Mouse (Mus musculus) kidney, embryonic 15.5 days (tissue): ENCODE measurements around the gene Mon1b. TPM values are rescaled to one million over a fixed set of nuclear protein-coding genes. Genes with fewer than 3 reads are reported as not detected.

Experiments used
- ATAC-seq: fragments of 200-750 bp; cut with Nextera tagmentation; replicated peaks from 2 replicates; pipeline ENCODE4 v1.8.0; 2017; ENCODE audit warnings: moderate TSS enrichment; ENCODE audit not compliant: low FRiP score
- H3K27ac ChIP-seq: fragments of 300-500 bp; sonication (generic); 2 replicates; pipeline ENCODE4 v1.5.1; 2015; ENCODE audit warnings: mild to moderate bottlenecking, inconsistent platforms
- H3K27me3 ChIP-seq: fragments of 300-500 bp; sonication (generic); 2 replicates; pipeline ENCODE4 v1.6.1; 2015; ENCODE audit warnings: inconsistent platforms
- H3K36me3 ChIP-seq: fragments of 300-500 bp; sonication (generic); 2 replicates; pipeline ENCODE4 v1.6.1; 2015; ENCODE audit warnings: inconsistent platforms
- H3K4me1 ChIP-seq: fragments of 300-500 bp; sonication (generic); 2 replicates; pipeline ENCODE4 v1.6.1; 2015; ENCODE audit warnings: inconsistent platforms
- H3K4me2 ChIP-seq: fragments of 300-500 bp; sonication (generic); 2 replicates; pipeline ENCODE4 v1.6.1; 2015; ENCODE audit warnings: moderate library complexity, mild to moderate bottlenecking, inconsistent platforms
- H3K4me3 ChIP-seq: fragments of 300-500 bp; sonication (generic); replicated peaks from 2 replicates; pipeline ENCODE4 v1.5.1; 2015; ENCODE audit warnings: mild to moderate bottlenecking, inconsistent platforms
- H3K9ac ChIP-seq: fragments of 300-500 bp; sonication (generic); 2 replicates; pipeline ENCODE4 v1.6.1; 2015; ENCODE audit warnings: mild to moderate bottlenecking, inconsistent platforms
- H3K9me3 ChIP-seq: fragments of 300-500 bp; sonication (generic); replicated peaks from 2 replicates; pipeline ENCODE4 v1.6.1; 2016; ENCODE audit warnings: inconsistent platforms
- WGBS: fragments of 180-500 bp; shearing (Covaris S2); methylation state at CpG from one replicate; pipeline ENCODE4 v1.1.7; 2015; ENCODE audit warnings: mixed read lengths; 5-methylcytosine and 5-hydroxymethylcytosine counted together
- polyA plus RNA-seq: library from polyadenylated mRNA; unstranded; fragments of >200 nt; fragmentation: Nextera tagmentation; extraction: Ambion mirVana; gene quantifications from 2 replicates; pipeline ENCODE4 v1.2.1, GENCODE M21; 2015

The Mon1b gene
- 7.9 and 8.4 TPM in 2 replicates for polyA plus RNA-seq

- Histone ChIP-seq H3K9me3 (no peaks in the 10 kb centered on the region), H3K4me2 (peak within 1 kb of the TSS; percentile 96), H3K27ac (peak within 1 kb of the TSS; percentile 98), H3K4me3 (peak within 1 kb of the TSS; percentile 94), H3K27me3 (no peaks in the 10 kb centered on the region), H3K36me3 (peaks cover 24% of the 10 kb centered on the region), H3K9ac (peak within 1 kb of the TSS; percentile 72), H3K4me1 (peaks cover 18% of the 10 kb centered on the region)
- under 1% methylated on average over 42 of the region's 42 CpGs for WGBS
- ATAC-seq: peak; percentile 98
These were observed at the start of gene Mon1b for GRCm38 (mm10) chr8:113634670-113635591. TSS of gene Mon1b (plus strand) at chr8:113635587.

GRCm38 (mm10) chr8:113598401-113598800 lies 37.0 kb upstream of the Mon1b start:
- ATAC-seq: no peak
- H3K9ac ChIP-seq: no peak overlapping the region
- no peak overlapping the region for H3K27ac ChIP-seq
- H3K27me3 ChIP-seq: no peaks in the 10 kb centered on the region
- no peaks in the 10 kb centered on the region for H3K9me3 ChIP-seq
- no peak overlapping the region for H3K4me3 ChIP-seq
- no peak overlapping the region for H3K4me2 ChIP-seq
- no peaks in the 10 kb centered on the region for H3K36me3 ChIP-seq
- no peaks in the 10 kb centered on the region for H3K4me1 ChIP-seq
- WGBS: 45% methylated on average over 3 of the region's 3 CpGs

GRCm38 (mm10) chr8:113632634-113633033 lies 2.8 kb upstream of the Mon1b start:
- Histone ChIP-seq H3K9ac (no peak overlapping the region), H3K4me2 (no peak overlapping the region), H3K4me1 (peaks cover 18% of the 10 kb centered on the region), H3K4me3 (no peak overlapping the region), H3K36me3 (0 out of 2 replicates have a peak, but pooled peaks cover 1% of the 10 kb centered on the region), H3K9me3 (no peaks in the 10 kb centered on the region), H3K27ac (no peak overlapping the region), H3K27me3 (0 out of 2 replicates have a peak, but pooled peaks cover 4% of the 10 kb centered on the region)
- WGBS: 12% methylated on average over 3 of the region's 3 CpGs
- ATAC-seq: no peak

- Histone ChIP-seq H3K27me3 (no peaks in the 10 kb centered on the region), H3K9ac (peak overlapping the region; percentile 37; the same call in 1 of the 2 replicates), H3K27ac (no peak overlapping the region), H3K36me3 (peaks cover 16% of the 10 kb centered on the region), H3K9me3 (no peaks in the 10 kb centered on the region), H3K4me3 (peak overlapping the region; percentile 94), H3K4me1 (peaks cover 18% of the 10 kb centered on the region), H3K4me2 (peak overlapping the region; percentile 96)
- no peak for ATAC-seq
- WGBS: 26% methylated on average over 12 of the region's 12 CpGs
These were observed 1.2 kb upstream of the Mon1b start for GRCm38 (mm10) chr8:113634161-113634560.

GRCm38 (mm10) chr8:113635592-113636279 lies 349 bp downstream of the Mon1b start:
- H3K4me2 ChIP-seq: peak overlapping the region; percentile 96
- peaks cover 18% of the 10 kb centered on the region for H3K4me1 ChIP-seq
- H3K27me3 ChIP-seq: no peaks in the 10 kb centered on the region
- under 1% methylated on average over 44 of the region's 44 CpGs for WGBS
- peak overlapping the region; percentile 72 for H3K9ac ChIP-seq
- H3K4me3 ChIP-seq: peak overlapping the region; percentile 94
- ATAC-seq: peak; percentile 83
- peak overlapping the region; percentile 98 for H3K27ac ChIP-seq
- peaks cover 32% of the 10 kb centered on the region for H3K36me3 ChIP-seq
- no peaks in the 10 kb centered on the region for H3K9me3 ChIP-seq

- peaks cover 37% of the 10 kb centered on the region for H3K36me3 ChIP-seq
- peak overlapping the region; percentile 96 for H3K4me2 ChIP-seq
- WGBS: 37% methylated on average over 5 of the region's 5 CpGs
- H3K27ac ChIP-seq: 0 out of 2 replicates have a peak overlapping the region, but pooled peaks have one; percentile 98
- ATAC-seq: no peak
- no peaks in the 10 kb centered on the region for H3K9me3 ChIP-seq
- H3K4me1 ChIP-seq: peaks cover 18% of the 10 kb centered on the region
- H3K27me3 ChIP-seq: no peaks in the 10 kb centered on the region
- H3K4me3 ChIP-seq: peak overlapping the region; percentile 94
- peak overlapping the region; percentile 72; the same call in 1 of the 2 replicates for H3K9ac ChIP-seq
These were observed 867 bp downstream of the Mon1b start for GRCm38 (mm10) chr8:113636280-113636628.

- peaks cover 12% of the 10 kb centered on the region for H3K4me1 ChIP-seq
- H3K27me3 ChIP-seq: no peaks in the 10 kb centered on the region
- no peaks in the 10 kb centered on the region for H3K9me3 ChIP-seq
- H3K27ac ChIP-seq: no peak overlapping the region
- WGBS: 88% methylated on average over 8 of the region's 8 CpGs
- H3K4me2 ChIP-seq: no peak overlapping the region
- no peak overlapping the region for H3K9ac ChIP-seq
- H3K36me3 ChIP-seq: peaks cover 56% of the 10 kb centered on the region
- ATAC-seq: no peak
- H3K4me3 ChIP-seq: no peak overlapping the region
These were observed 5.0 kb downstream of the Mon1b start for GRCm38 (mm10) chr8:113640357-113640756.

- H3K4me3 ChIP-seq: no peak within 1 kb of the TSS
- WGBS: 93% methylated on average over 16 of the region's 16 CpGs
These were observed 7.5 kb downstream of the Mon1b start, which contains the start of gene Syce1l for GRCm38 (mm10) chr8:113642926-113643325. TSS of gene Syce1l (plus strand) at chr8:113643213.

GRCm38 (mm10) chr8:113643479-113644210 lies 8.3 kb downstream of the Mon1b start:
- Histone ChIP-seq H3K27me3 (no peaks in the 10 kb centered on the region), H3K4me2 (no peak overlapping the region), H3K36me3 (peaks cover 45% of the 10 kb centered on the region), H3K9me3 (no peaks in the 10 kb centered on the region), H3K9ac (no peak overlapping the region), H3K4me1 (no peaks in the 10 kb centered on the region), H3K27ac (no peak overlapping the region), H3K4me3 (no peak overlapping the region)
- no peak for ATAC-seq
- 81% methylated on average over 8 of the region's 8 CpGs for WGBS

More at GRCm38 (mm10) chr8:113642926-113643325, 7.5 kb downstream of the Mon1b start, which contains the start of gene Syce1l:
- Histone ChIP-seq H3K36me3 (peaks cover 52% of the 10 kb centered on the region), H3K9me3 (no peaks in the 10 kb centered on the region), H3K4me1 (no peaks in the 10 kb centered on the region), H3K27me3 (no peaks in the 10 kb centered on the region), H3K9ac (no peak within 1 kb of the TSS), H3K4me2 (no peak within 1 kb of the TSS), H3K27ac (no peak within 1 kb of the TSS)
- no peak for ATAC-seq

- no peaks in the 10 kb centered on the region for H3K4me1 ChIP-seq
- no peaks in the 10 kb centered on the region for H3K27me3 ChIP-seq
- ATAC-seq: no peak
- H3K9ac ChIP-seq: no peak overlapping the region
- H3K27ac ChIP-seq: no peak overlapping the region
- no peak overlapping the region for H3K4me3 ChIP-seq
- peaks cover 29% of the 10 kb centered on the region for H3K36me3 ChIP-seq
- WGBS: 61% methylated on average over 5 of the region's 5 CpGs
- H3K4me2 ChIP-seq: no peak overlapping the region
- no peaks in the 10 kb centered on the region for H3K9me3 ChIP-seq
These were observed 9.8 kb downstream of the Mon1b start for GRCm38 (mm10) chr8:113645220-113645619.

GRCm38 (mm10) chr8:113652450-113652849 lies 17.1 kb downstream of the Mon1b start:
- Histone ChIP-seq H3K27ac (no peak overlapping the region), H3K27me3 (no peaks in the 10 kb centered on the region), H3K9ac (no peak overlapping the region), H3K36me3 (no peaks in the 10 kb centered on the region), H3K4me3 (no peak overlapping the region), H3K4me1 (no peaks in the 10 kb centered on the region), H3K9me3 (no peaks in the 10 kb centered on the region), H3K4me2 (no peak overlapping the region)
- ATAC-seq: no peak
- 86% methylated on average over 11 of the region's 12 CpGs for WGBS
